Mouse (Mus musculus) limb, embryonic 10.5 days (tissue): Measurements from ENCODE around the gene Tent5d. TPM values are rescaled to one million over a fixed set of nuclear protein-coding genes. Genes with fewer than 3 reads are reported as not detected.

Experiments used
- DNase-seq: peaks from one replicate; pipeline ENCODE4 v3.0.0-alpha.2; 2017; ENCODE audit warnings: low spot score
- H3K27ac ChIP-seq: fragments of 300-500 bp; sonication (generic); 2 replicates; pipeline ENCODE4 v1.5.1; 2016; ENCODE audit warnings: mild to moderate bottlenecking
- H3K27me3 ChIP-seq: fragments of 300-500 bp; sonication (generic); 2 replicates; pipeline ENCODE4 v1.6.1; 2016; ENCODE audit warnings: low read depth, mild to moderate bottlenecking; ENCODE audit not compliant: poor library complexity, severe bottlenecking
- H3K36me3 ChIP-seq: fragments of 300-500 bp; sonication (generic); 2 replicates; pipeline ENCODE4 v1.6.1; 2016; ENCODE audit warnings: mild to moderate bottlenecking, moderate library complexity
- H3K4me1 ChIP-seq: fragments of 300-500 bp; sonication (generic); 2 replicates; pipeline ENCODE4 v1.6.1; 2016
- H3K4me3 ChIP-seq: fragments of 300-500 bp; sonication (generic); 2 replicates; pipeline ENCODE4 v1.5.1; 2016; ENCODE audit warnings: mild to moderate bottlenecking, moderate library complexity
- H3K9me3 ChIP-seq: fragments of 300-500 bp; sonication (generic); replicated peaks from 2 replicates; pipeline ENCODE4 v1.6.1; 2016; ENCODE audit warnings: mild to moderate bottlenecking
- WGBS: fragments of 180-500 bp; shearing (Covaris S2); methylation state at CpG from one replicate; pipeline ENCODE4 v1.1.7; 2016; 5-methylcytosine and 5-hydroxymethylcytosine counted together
- polyA plus RNA-seq: library from polyadenylated mRNA; unstranded; fragments of >200 nt; fragmentation: Nextera tagmentation; extraction: Ambion mirVana; gene quantifications from 2 replicates; pipeline ENCODE4 v1.2.1, GENCODE M21; 2016

Gene Tent5d
- 0.23 and 0.36 TPM in 2 replicates for polyA plus RNA-seq

DNA sequence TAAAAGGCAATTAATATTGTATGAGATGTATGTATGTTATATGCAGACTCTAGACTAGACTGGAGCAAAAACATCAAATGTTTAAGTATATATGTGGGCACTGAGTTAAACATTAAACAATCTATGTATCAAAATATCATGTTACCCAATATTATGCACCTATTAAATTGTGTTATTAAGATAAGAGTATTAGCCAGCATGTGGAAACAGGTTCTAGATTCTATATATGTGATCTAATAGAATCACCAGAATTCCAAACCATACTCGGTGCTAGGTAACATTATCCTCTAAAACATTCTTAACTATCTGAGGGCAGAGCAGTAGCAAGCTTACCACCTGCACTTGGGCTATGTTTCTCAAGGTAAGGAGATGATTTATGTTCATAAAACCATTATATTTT, at the start of gene Tent5d:
Gene Tent5d, plus strand, starts transcription at position 301 of the 400 bp plus-strand sequence.
- no peaks in the 10 kb centered on the region for H3K4me1 ChIP-seq
- no peaks in the 10 kb centered on the region for H3K27me3 ChIP-seq
- H3K36me3 ChIP-seq: no peaks in the 10 kb centered on the region
- WGBS: 90% methylated on average over 1 of the region's 1 CpGs
- no peak within 1 kb of the TSS for H3K27ac ChIP-seq
- H3K9me3 ChIP-seq: no peaks in the 10 kb centered on the region
- no peak within 1 kb of the TSS for H3K4me3 ChIP-seq
- no peak for DNase-seq

DNA sequence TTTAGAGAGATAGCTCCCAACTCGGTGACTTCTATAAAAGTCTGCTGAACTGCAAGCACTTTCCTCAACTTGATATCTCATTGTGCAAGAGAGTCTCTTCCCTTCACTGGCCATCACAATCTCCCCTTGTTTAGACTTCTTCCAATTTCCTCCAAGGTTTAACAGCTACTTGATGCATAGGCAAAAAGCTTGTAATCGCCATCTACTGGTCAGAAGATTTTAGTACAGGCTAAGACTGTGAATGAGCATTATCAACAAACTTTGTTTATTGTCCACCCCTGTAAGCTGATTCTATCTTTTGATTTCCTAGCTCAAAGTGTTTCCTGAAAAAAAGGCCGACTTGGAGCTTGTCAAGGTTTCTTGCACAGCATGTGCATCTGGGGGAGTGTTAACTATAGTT, 24.5 kb upstream of the Tent5d start:
- no peak for DNase-seq
- no peak overlapping the region for H3K27ac ChIP-seq
- H3K27me3 ChIP-seq: no peaks in the 10 kb centered on the region
- no peaks in the 10 kb centered on the region for H3K9me3 ChIP-seq
- no peaks in the 10 kb centered on the region for H3K4me1 ChIP-seq
- 20% methylated on average over 3 of the region's 3 CpGs for whole genome bisulfite sequencing
- no peak overlapping the region for H3K4me3 ChIP-seq
- H3K36me3 ChIP-seq: no peaks in the 10 kb centered on the region

DNA sequence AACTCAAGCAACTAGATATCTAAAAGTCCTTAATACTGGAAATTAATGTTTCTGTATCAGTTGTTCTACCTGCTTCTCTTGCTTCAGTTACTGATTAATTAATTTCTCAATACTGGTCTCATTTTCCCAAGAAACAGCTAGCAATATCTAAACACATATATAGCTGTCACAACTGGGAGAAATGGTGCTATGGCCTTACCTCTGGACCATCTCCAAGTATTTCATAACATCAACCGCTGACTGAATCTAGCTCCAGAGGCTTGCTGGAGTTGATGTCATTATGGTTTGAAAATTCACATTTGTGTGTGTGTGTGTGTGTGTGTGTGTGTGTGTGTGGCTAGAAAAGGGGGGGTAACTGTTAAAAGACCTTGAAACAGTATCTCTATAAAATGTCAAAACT, 2.3 kb upstream of the Tent5d start:
- H3K36me3 ChIP-seq: no peaks in the 10 kb centered on the region
- no peak for DNase-seq
- no peaks in the 10 kb centered on the region for H3K27me3 ChIP-seq
- H3K9me3 ChIP-seq: no peaks in the 10 kb centered on the region
- no peak overlapping the region for H3K27ac ChIP-seq
- no peak overlapping the region for H3K4me3 ChIP-seq
- H3K4me1 ChIP-seq: no peaks in the 10 kb centered on the region
- WGBS: 90% methylated on average over 1 of the region's 1 CpGs

DNA sequence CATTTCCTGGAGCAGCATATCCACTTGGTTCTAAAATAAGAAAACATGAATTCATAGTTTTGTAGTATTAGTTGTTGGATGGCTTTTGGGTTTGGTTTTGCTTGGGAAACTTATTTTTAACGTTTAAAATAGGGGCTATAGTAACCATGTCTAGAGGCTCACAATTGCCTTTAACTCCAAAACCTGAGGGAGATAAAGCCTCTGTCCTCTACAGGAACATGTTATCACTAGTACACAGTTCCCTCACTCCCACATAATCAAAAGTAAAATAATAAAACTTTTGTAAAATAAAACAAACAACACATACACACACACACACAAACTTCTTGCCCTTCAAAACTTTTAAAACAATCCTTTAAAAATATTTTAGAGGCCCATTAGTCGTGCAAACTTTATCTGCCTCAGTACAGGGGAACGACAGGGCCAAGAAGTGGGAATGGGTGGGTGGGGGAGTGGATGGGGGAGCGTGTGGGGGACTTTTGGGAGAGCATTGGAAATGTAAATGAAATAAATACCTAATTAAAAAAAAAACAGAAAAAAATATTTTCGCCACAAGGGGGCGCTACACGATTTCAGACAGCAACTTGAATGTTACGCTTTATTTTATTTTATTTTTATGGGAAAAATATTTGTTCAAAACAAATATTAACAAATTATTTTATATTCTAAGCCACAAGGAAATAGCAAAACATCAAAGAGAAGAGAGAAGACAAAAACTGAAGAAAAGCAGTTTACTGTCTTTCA, 1.5 kb upstream of the Tent5d start:
- no peaks in the 10 kb centered on the region for H3K36me3 ChIP-seq
- H3K27me3 ChIP-seq: no peaks in the 10 kb centered on the region
- H3K9me3 ChIP-seq: no peaks in the 10 kb centered on the region
- no peaks in the 10 kb centered on the region for H3K4me1 ChIP-seq
- 27% methylated on average over 8 of the region's 8 CpGs for WGBS
- H3K27ac ChIP-seq: no peak overlapping the region
- H3K4me3 ChIP-seq: no peak overlapping the region
- no peak for DNase-seq

DNA sequence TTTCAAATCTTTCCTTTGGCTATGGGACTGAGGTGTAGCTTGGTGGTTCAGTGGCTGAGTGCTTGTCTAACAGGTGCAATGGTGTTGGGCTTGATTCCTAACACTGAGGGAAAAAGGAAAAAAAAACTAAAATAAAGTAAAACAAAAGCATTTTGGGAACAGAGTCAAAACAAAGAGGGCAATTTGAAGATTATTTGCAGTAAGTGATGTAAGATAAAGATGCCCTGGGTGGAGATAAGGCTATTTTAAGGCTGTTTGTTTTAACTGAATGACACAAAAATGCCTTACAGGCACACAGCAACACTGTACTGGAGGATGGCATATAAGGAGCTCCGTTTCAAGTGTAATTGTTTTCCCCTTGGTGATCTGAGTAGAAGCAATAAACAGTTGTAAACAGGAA, 3.4 kb downstream of the Tent5d start:
- H3K4me1 ChIP-seq: no peaks in the 10 kb centered on the region
- DNase-seq: no peak
- H3K27me3 ChIP-seq: no peaks in the 10 kb centered on the region
- no peaks in the 10 kb centered on the region for H3K9me3 ChIP-seq
- 64% methylated on average over 1 of the region's 1 CpGs for WGBS
- no peak overlapping the region for H3K27ac ChIP-seq
- H3K4me3 ChIP-seq: no peak overlapping the region
- no peaks in the 10 kb centered on the region for H3K36me3 ChIP-seq

DNA sequence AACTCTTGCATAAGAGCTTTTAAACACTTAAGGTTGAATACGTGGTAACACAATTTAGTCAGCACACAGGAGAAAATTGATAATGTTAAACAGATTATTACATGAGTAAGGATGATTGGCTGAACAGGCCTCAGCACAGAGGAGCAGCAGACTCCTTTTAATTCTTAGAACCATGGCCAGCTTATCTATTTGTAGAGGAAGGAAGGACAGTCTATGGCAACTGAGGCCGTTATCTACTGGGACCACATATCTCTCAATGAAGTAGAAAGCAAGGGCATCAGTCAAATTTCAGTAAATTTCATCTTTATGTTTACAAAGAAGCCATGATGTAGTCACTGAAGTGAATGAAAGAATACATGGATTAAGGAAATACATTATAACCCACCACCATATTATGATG, 4.5 kb downstream of the Tent5d start:
- 93% methylated on average over 2 of the region's 2 CpGs for WGBS
- no peaks in the 10 kb centered on the region for H3K36me3 ChIP-seq
- no peak for DNase-seq

DNA sequence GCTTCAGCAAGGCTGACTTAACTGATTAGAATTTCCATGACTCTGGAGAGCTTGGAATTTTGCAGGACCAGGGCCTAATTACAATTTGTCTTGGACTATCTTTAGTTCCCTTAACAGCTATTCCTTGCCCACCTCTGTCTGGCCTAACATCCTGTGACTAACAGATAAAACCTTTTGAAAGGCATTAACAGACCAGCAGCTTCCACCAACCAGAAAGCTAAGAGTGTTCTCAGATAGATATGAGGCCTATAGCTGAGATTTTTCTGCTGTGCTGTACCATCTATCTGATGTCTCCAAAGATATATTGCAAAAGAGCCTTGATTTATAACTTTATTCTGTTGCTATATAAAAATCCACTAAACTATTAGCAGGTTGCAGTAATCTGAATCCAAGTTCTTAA, 19.7 kb downstream of the Tent5d start:
- Histone ChIP-seq H3K4me1 (no peaks in the 10 kb centered on the region), H3K36me3 (no peaks in the 10 kb centered on the region), H3K27me3 (no peaks in the 10 kb centered on the region), H3K27ac (no peak overlapping the region), H3K9me3 (no peaks in the 10 kb centered on the region), H3K4me3 (no peak overlapping the region)
- DNase-seq: no peak

More for the DNA sequence above, 4.5 kb downstream of the Tent5d start:
- no peaks in the 10 kb centered on the region for H3K9me3 ChIP-seq
- no peak overlapping the region for H3K27ac ChIP-seq
- H3K4me3 ChIP-seq: no peak overlapping the region
- H3K27me3 ChIP-seq: no peaks in the 10 kb centered on the region
- H3K4me1 ChIP-seq: no peaks in the 10 kb centered on the region

DNA sequence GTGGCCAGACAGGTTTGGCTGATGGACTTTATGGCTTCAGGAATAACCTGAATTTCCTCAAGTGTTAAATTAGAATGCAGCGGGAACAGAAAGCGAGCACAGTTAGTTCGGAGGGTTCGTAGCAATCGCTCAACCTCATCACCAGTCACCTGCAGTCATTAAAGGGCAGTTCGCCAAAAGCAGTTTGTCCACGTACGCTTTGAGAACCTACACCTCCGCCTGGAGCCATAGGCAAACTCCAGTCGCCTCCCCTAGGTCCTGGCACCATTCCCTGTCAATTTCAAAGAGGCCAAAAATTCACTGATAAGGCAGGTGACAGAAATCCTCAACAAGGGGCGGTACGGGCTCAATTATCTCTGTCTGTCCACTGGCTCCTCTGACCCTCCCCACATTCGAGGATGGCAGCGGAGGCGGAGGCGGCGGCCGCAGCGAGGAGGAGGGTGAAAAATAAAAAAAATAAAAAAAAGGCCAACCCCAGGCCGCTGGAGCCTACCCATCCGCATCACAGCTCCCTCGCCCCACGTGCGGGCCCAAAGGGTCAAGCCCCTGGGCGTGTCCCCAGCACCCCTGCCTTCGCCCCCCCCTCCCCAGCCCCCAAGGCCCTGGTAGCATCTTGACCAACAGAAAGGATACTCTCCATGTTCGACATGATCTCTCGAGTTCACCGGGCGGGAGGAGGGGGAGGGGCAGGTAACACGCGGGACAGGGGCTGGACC, 23.3 kb downstream of the Tent5d start:
- H3K27ac ChIP-seq: peak overlapping the region; percentile 85
- no peak for DNase-seq
- H3K9me3 ChIP-seq: no peaks in the 10 kb centered on the region
- H3K4me1 ChIP-seq: no peaks in the 10 kb centered on the region
- H3K4me3 ChIP-seq: peak overlapping the region; percentile 63
- H3K27me3 ChIP-seq: no peaks in the 10 kb centered on the region
- WGBS: 11% methylated on average over 30 of the region's 32 CpGs
- no peaks in the 10 kb centered on the region for H3K36me3 ChIP-seq

DNA sequence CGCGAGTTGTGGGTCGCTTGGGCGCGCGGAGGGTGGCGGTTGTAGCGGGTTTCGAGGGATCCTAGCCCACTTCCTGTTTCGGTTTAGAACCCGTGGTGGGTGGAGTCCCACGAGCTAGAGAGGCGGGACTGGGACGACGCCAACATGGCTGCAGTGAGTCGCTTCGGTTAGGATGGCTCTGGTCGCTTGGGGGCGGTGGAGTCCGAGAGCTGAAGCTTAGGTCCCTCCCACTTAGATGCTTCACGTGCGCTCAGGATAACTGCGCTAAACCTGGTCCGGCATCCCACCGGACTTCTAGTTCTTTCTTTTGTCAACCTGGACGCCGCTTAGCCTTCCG, 23.8 kb downstream of the Tent5d start, which contains the start of gene 2610002M06Rik:
Gene 2610002M06Rik, minus strand, starts transcription at position 117 of the 337 bp plus-strand sequence.
- H3K27me3 ChIP-seq: no peaks in the 10 kb centered on the region
- no peaks in the 10 kb centered on the region for H3K36me3 ChIP-seq
- WGBS: 7% methylated on average over 28 of the region's 28 CpGs
- no peaks in the 10 kb centered on the region for H3K9me3 ChIP-seq
- peak within 1 kb of the TSS; percentile 63 for H3K4me3 ChIP-seq
- peak; percentile 74 for DNase-seq
- no peaks in the 10 kb centered on the region for H3K4me1 ChIP-seq
- peak within 1 kb of the TSS; percentile 85 for H3K27ac ChIP-seq

DNA sequence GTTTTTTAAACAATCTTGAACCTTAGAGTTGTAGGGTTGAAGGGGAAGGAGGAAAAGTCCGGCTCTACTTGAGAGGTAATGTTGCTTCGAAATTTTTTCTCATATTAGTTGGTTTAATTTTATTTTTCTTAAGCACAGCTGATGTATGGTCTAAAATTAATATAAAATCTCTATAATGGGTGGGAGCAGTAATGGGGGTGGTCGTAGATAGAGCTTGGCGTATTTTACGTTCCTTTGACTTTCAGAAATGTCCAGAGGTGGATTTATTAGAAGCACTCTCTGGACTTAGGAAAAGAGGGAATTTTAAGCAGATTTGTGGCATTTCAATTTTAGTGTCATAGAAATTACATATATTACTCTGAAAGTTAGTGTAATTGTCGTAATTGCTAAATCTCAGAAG, 24.3 kb downstream of the Tent5d start:
- no peaks in the 10 kb centered on the region for H3K36me3 ChIP-seq
- H3K27me3 ChIP-seq: no peaks in the 10 kb centered on the region
- DNase-seq: no peak
- no peak overlapping the region for H3K27ac ChIP-seq
- peak overlapping the region; percentile 63; the same call in 1 of the 2 replicates for H3K4me3 ChIP-seq
- no peaks in the 10 kb centered on the region for H3K4me1 ChIP-seq
- H3K9me3 ChIP-seq: no peaks in the 10 kb centered on the region
- WGBS: 84% methylated on average over 6 of the region's 6 CpGs

DNA sequence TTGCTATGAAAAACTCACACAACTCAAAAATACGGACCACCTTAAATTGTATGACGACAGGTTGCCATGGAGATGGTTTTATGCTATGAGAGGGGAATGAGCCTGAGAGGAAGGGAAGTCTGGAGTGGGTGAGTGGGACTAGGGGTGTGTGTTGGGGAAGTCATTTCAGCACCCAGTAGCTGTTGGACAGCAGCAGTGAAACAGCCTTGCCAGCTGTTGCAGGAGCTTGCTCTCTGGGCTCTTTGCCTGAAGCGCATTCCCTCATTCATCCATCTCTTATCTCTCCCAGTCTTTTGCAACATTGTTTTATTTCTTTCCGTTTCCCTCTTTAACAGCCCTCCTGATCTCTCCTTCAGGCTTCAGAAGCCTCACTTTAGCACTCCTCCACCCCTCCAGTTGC, 65.8 kb downstream of the Tent5d start:
- peak; percentile 29 for DNase-seq
- Histone ChIP-seq H3K9me3 (no peaks in the 10 kb centered on the region), H3K27me3 (no peaks in the 10 kb centered on the region), H3K36me3 (no peaks in the 10 kb centered on the region), H3K4me1 (no peaks in the 10 kb centered on the region), H3K27ac (no peak overlapping the region), H3K4me3 (no peak overlapping the region)
- 27% methylated on average over 4 of the region's 4 CpGs for WGBS
